Mouse (Mus musculus): Measurements from ENCODE around the gene Cdc25b.
"Not testable (repeated sequence)": the region's sequence is repeated elsewhere in the genome, so short reads cannot be mapped to it uniquely, and the experiment has no call there.

Cdc25b gene

DNA sequence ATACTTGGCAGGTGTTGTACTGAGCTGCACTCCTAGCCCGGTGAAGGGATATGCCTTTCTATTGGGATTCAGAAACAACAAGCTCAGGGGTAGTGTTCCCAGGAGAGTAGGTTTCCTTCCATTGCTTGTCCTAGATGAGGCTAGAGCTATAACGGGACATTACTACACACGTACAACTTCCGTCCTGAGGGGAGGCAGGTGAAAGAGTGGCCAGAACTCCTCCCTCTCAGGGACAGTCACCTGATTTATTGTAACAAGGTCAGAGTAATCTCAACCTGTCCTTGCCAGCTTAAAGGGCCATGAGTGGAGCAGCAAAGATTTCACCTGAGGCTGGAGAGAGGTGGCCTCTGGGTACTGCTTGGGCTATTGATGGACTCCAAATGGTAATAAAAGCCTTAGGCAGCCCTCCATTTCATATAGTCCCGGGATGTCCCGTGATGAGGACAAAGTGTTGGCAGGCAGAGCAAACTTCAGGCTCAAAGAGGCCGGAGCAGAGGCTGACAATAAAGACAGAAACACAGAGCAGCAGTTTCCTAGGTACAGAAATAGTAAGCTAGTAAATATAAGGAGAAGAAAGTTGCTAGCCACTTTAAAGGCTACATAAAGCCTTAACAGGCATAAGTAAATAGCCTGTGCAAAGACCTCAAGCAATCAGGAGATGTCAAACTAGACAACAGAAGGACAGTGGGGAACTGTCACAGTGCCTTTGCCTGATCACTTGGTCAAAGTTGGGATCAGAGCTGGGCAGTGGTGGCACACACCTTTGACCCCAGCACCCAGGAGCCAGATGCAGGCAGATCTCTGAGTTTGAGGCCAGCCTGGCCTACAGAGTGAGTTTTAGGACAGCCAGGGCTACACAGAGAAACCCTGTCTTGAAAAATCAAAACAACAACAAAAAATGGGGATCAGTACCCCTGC lies 29.5 kb downstream of the Cdc25b start:
- H3K36me3 ChIP-seq (ENCODE audit: control insufficient read depth, insufficient read depth, low read length, poor library complexity, severe bottlenecking): peaks cover 1% of the 10 kb centered on the region; the same call in 1 of the 2 replicates
- H3K27me3 ChIP-seq (ENCODE audit: control insufficient read depth, insufficient read depth, low read length, poor library complexity, severe bottlenecking): no peaks in the 10 kb centered on the region
- no peak for DNase-seq (ENCODE audit: low read depth, low spot score)

DNA sequence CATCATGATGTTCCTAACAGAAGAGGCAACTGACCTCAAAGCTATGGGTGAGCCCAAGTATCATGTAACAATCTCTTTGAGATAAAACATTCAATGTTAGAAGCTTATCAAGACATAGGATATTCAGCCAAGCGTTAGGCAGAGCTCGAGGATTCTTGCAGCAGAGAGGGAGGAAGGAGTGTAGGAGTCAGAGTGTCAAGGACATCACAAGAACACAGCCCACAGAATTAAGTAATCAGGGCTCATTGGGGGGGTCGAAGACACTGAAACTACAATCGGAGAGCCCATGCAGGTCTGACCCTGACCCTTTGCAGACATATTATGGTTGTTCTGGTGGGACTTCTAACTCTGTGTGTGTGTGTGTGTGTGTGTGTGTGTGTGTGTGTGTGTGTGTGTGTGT lies 33.3 kb downstream of the Cdc25b start:
- H3K36me3 ChIP-seq (ENCODE audit: control insufficient read depth, insufficient read depth, low read length, poor library complexity, severe bottlenecking): no peaks in the 10 kb centered on the region
- no peaks in the 10 kb centered on the region for H3K27me3 ChIP-seq (ENCODE audit: control insufficient read depth, insufficient read depth, low read length, poor library complexity, severe bottlenecking)
- DNase-seq (ENCODE audit: low read depth, low spot score): no peak

DNA sequence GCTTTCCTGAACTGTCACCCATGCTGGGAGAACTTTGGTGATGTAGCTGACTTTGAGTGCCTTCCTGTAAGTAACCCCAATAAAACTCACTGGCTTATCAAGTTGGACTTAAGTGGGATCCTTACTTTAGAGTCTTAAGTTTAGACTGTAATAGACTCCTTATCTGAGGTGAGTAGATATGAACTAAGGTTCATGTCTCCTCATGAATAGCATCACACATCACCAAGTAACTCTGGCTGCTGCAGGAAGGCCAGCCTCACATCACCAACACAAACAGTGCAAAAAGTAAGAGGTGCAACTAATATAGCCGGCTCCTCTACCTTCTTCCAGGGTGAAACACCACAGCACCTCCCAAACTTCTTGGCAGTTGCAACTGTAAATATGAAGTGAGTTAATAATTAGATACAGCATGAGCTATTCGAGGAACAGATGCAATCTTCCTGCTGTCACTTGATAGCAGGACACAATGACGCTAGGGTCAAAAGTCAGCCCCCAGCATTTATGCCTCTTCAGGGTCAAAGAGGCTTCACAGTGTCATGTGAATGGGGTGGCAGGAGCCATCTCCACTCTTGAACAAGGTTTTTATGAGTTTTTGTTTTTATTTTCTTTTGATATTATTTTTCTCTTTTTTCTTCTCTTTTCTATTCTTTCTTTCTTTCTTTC lies 35.2 kb downstream of the Cdc25b start:
- Histone ChIP-seq H3K36me3 (ENCODE audit: control insufficient read depth, insufficient read depth, low read length, poor library complexity, severe bottlenecking) (no peaks in the 10 kb centered on the region), H3K27me3 (ENCODE audit: control insufficient read depth, insufficient read depth, low read length, poor library complexity, severe bottlenecking) (no peaks in the 10 kb centered on the region)
- DNase-seq (ENCODE audit: low read depth, low spot score): no peak

DNA sequence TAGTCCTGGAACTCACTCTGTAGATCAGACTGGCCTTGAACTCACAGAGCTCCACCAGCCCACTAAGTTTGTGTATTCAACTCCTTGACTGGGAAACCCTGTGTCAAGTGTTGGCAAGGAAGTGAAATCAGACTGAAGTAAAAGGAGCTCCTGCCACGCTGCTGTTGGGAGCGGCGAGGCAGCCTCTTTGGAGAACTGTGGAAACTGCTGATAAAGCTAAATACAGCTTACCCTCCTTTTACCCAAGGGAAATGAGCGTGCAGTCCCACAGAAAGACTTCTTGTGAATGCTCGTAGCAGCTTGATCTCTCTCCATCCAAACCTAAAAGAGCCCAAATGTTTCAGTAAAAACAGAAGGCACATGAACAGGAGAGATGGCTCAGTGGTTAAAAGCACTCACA lies 35.8 kb downstream of the Cdc25b start:
- Histone ChIP-seq H3K36me3 (ENCODE audit: control insufficient read depth, insufficient read depth, low read length, poor library complexity, severe bottlenecking) (no peaks in the 10 kb centered on the region), H3K27me3 (ENCODE audit: control insufficient read depth, insufficient read depth, low read length, poor library complexity, severe bottlenecking) (no peaks in the 10 kb centered on the region)
- DNase-seq (ENCODE audit: low read depth, low spot score): no peak

DNA sequence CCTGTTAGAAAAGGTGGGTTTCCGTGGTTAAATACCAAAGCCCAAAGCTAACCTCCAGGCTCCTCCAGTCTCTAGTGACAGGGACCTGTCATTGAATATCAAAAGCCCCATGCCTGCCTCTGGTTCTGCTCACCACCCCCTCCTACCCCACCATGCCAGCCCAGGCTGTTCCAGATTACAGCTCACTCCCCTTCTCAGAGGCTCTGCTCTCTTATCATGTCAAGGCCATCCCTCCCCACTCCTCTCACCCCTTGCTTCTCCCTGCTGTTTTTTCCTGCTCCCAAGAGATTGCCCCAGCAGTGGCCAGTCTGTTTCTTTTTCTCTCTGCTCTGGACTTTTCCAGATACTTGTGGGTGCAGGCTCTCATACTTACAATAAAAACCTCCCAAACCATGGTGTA lies 36.8 kb downstream of the Cdc25b start:
- no peak for DNase-seq (ENCODE audit: low read depth, low spot score)

DNA sequence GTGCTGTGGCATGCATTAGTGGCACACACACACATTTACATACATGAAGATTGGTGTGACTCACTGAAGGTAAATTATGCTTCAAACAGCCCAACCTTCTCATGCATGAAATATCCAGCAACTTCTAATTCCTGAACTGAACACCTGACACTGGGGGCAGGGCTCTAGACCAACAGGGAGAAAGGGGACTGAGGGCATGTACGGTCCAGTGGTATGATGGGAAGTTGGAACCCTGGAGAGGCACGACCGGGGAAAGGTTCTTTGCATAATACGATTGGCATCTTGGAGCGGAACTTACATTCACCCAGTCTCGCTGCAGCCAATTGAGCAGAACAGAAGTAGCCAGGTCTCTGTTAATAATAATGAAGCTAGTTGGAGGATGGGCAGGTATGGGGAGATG lies 38.4 kb downstream of the Cdc25b start:
- DNase-seq (ENCODE audit: low read depth, low spot score): no peak
- H3K36me3 ChIP-seq (ENCODE audit: control insufficient read depth, insufficient read depth, low read length, poor library complexity, severe bottlenecking): no peaks in the 10 kb centered on the region
- no peaks in the 10 kb centered on the region for H3K27me3 ChIP-seq (ENCODE audit: control insufficient read depth, insufficient read depth, low read length, poor library complexity, severe bottlenecking)

More for the DNA sequence above, 36.8 kb downstream of the Cdc25b start:
- Histone ChIP-seq H3K27me3 (ENCODE audit: control insufficient read depth, insufficient read depth, low read length, poor library complexity, severe bottlenecking) (no peaks in the 10 kb centered on the region), H3K36me3 (ENCODE audit: control insufficient read depth, insufficient read depth, low read length, poor library complexity, severe bottlenecking) (no peaks in the 10 kb centered on the region)

DNA sequence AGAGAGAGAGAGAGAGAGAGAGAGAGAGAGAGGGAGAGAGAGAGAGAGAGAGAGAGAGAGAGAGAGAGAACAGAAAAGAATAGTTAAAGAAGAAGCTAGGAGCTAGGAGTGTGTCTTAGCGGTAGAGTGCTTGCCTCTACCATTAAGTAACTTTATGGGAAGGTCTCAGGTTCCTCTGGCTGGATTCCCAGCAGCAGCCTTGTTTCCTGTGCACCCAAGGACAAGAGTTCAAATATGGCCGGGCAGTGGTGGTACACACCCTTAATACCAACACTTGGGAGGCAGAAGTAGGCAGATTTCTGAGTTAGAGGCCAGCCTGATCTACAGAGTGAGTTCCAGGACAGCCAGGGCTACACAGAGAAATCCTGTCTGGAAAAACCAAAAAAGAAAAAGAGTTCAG lies 39.9 kb downstream of the Cdc25b start:
- H3K27me3 ChIP-seq (ENCODE audit: control insufficient read depth, insufficient read depth, low read length, poor library complexity, severe bottlenecking); DNase-seq (ENCODE audit: low read depth, low spot score); H3K36me3 ChIP-seq (ENCODE audit: control insufficient read depth, insufficient read depth, low read length, poor library complexity, severe bottlenecking): not testable (repeated sequence)

DNA sequence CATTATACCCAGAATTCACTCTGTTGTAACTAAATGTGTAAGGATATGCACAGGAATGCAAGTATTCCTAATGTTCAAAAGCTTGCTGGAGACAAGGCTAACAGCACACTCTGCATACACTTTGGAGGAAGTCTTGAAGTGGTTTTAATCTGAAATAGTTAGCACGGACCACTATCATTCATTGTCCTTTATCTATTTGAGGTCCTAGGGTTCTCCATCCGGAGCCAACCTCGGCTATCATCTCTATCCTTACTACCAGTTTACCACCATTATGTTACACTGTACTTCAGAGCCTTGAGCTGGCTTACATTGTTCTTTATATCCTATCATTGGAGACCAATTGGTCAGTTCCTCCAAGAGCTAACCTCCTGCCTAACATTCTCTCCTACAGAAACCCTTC lies 40.5 kb downstream of the Cdc25b start:
- no peak for DNase-seq (ENCODE audit: low read depth, low spot score)
- Histone ChIP-seq H3K27me3 (ENCODE audit: control insufficient read depth, insufficient read depth, low read length, poor library complexity, severe bottlenecking) (no peaks in the 10 kb centered on the region), H3K36me3 (ENCODE audit: control insufficient read depth, insufficient read depth, low read length, poor library complexity, severe bottlenecking) (no peaks in the 10 kb centered on the region)

DNA sequence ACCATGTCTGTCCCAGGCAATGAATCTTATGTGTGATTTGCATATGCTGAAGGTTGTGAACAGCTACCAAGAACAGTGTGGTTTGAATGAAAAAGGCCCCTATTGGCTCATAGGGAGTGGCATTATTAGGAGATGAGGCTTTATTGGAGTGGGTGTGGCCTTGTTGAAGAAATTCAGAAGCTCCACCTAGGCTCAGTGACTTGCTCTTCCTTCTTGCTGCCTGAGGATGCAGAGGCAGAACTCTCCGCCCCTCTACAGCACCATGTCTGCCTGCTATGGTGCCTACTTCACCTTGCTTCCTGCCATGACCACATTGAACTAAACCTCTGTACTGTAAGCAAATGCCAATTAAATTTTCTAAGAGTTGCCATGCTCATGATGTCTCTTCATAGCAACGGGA lies 45.8 kb downstream of the Cdc25b start:
- DNase-seq (ENCODE audit: low read depth, low spot score): peak; percentile 64

DNA sequence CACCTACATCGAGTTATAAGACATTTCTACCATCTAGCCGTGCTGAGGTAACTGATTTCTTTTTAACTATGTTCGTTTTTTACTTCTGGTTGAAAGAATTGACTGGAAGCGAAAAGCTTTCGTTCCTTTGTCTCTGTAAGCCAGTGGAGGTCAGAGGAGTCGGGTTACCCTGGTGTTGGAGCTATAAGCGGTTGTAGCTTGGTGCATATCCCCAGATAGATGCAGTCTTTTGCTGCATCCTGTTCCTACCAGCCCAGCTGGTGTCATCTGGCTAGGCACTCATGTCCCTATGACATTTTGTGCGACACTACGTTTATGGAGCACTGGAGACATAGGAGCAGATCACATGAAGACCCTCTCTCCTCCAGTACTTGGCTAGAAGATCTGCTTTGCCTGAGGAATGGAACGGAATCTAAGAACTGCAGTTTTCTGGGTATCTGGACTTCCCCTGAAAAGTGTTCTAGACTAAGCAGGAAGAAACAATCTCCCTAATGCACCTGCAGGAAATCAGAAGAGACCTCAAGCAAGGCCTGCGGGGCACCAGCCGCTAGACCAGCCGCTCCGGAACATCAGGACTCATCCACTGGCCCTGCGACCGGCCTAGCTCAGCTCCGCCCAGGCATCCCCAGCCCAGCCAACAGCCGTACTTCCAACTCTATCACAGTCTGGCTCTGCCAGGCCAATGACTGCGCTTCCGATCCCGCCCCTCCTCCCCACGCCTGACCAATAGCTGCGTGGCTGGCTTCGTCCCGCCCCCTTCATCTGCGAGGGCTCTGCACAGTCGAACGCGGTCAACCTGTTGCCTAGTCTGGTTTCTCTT lies 46.8 kb downstream of the Cdc25b start, which contains the start of gene Mavs:
Gene Mavs (plus strand): TSS at position 757 of the 820 bp plus-strand sequence.
- peak; percentile 95 for DNase-seq (ENCODE audit: low read depth, low spot score)
- H3K27me3 ChIP-seq (ENCODE audit: control insufficient read depth, insufficient read depth, low read length, poor library complexity, severe bottlenecking): no peaks in the 10 kb centered on the region
- H3K36me3 ChIP-seq (ENCODE audit: control insufficient read depth, insufficient read depth, low read length, poor library complexity, severe bottlenecking): no peaks in the 10 kb centered on the region

More for the DNA sequence above, 45.8 kb downstream of the Cdc25b start:
- H3K27me3 ChIP-seq (ENCODE audit: control insufficient read depth, insufficient read depth, low read length, poor library complexity, severe bottlenecking): no peaks in the 10 kb centered on the region
- H3K36me3 ChIP-seq (ENCODE audit: control insufficient read depth, insufficient read depth, low read length, poor library complexity, severe bottlenecking): no peaks in the 10 kb centered on the region

DNA sequence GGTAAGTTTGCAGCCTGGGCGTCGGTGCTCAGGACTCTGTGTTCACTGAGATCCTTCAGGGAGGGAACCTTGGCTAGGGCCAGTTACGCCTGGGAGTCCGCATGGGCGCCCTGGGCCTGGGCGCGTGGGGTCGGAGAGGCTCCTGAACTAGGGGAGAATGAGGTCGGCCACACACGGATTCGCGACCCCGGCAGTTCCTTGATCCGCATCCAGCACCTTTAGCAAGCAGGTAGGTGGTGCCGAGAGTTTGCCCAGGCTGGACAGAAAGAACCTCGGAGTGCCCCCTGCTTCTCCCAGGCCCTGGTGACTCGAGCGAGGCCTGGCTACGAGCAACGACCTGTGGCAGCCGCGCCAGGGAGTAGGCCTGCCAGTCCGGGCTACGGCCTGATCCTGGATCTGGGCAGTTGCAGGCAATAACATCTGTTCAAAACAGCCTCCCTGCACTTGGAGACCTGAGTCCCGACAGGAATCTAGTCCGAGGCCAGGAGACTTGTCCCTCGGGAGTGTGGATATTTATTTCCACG lies 47.4 kb downstream of the Cdc25b start:
- H3K27me3 ChIP-seq (ENCODE audit: control insufficient read depth, insufficient read depth, low read length, poor library complexity, severe bottlenecking): no peaks in the 10 kb centered on the region
- DNase-seq (ENCODE audit: low read depth, low spot score): peak; percentile 9
- H3K36me3 ChIP-seq (ENCODE audit: control insufficient read depth, insufficient read depth, low read length, poor library complexity, severe bottlenecking): peaks cover 2% of the 10 kb centered on the region; the same call in 1 of the 2 replicates

DNA sequence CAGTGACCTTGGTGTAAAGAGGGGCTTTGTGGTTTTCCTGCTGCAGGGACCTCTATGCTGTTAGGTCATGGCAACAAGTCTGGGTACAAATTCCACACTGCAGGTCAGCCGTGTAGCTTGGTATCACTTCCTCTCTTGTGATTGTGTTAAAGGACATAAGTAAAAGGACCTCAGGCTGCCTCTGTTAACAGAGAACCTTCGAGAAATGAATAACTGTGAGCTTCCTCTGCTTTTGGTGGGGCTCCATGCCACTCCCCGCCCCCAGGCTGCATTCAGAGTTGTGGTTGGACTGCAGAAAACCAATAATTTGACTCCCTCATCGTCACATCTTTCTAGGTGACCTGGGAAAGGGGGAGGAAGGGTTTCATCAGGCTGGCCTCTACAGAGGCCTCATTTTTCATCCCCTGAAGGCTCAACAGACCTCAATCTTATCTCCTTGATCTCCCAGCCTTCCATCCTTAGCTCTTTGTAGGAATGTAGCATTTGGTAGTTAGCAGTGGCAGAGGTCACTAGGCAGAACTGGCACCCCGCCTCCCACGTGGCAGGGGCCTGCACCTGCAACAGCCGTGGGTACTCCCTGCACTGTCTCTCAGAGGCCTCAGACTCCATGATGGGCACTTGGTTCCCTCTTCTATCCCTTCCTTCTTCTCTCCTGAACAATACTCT lies 48.4 kb downstream of the Cdc25b start:
- Histone ChIP-seq H3K36me3 (ENCODE audit: control insufficient read depth, insufficient read depth, low read length, poor library complexity, severe bottlenecking) (peaks cover 2% of the 10 kb centered on the region; the same call in 1 of the 2 replicates), H3K27me3 (ENCODE audit: control insufficient read depth, insufficient read depth, low read length, poor library complexity, severe bottlenecking) (no peaks in the 10 kb centered on the region)
- DNase-seq (ENCODE audit: low read depth, low spot score): peak; percentile 78

DNA sequence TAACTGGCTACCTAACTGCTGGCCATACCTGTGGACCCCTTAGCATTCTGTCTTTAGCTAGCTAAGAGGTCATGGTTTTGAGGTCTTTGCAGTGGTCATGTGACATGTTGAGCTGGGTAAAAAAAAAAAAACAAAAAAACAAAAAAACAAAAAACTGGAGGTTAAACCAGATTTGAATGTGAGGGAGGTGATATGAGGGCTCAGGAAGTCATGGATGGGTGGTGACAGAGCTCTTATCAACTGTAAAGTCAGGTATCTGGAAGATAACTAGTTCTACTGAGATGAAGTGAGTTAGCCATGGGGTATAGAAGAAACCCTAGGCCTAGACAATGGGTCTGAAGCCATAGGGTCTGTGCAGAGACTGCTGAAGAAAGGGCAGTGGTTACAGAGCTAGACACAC lies 55.4 kb downstream of the Cdc25b start:
- no peak for DNase-seq (ENCODE audit: low read depth, low spot score)
- peaks cover 24% of the 10 kb centered on the region for H3K36me3 ChIP-seq (ENCODE audit: control insufficient read depth, insufficient read depth, low read length, poor library complexity, severe bottlenecking)
- H3K27me3 ChIP-seq (ENCODE audit: control insufficient read depth, insufficient read depth, low read length, poor library complexity, severe bottlenecking): no peaks in the 10 kb centered on the region

DNA sequence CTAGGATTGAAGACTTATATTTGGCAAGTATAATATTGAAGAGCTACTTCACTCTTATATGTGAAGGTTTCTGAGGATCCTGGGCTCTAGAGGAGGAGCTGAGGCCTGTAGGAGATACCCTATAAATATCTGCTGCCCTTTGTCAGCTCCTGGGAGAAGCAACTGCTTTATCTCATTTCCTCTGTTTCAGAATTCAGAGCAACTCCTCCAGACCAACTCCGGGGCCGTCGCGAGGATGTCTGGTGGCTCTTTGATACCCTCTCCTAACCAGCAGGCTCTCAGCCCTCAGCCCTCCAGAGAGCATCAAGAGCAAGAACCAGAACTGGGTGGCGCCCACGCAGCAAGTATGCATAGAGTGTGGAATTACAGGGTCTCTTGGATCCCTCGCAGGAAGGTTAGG lies 56.2 kb downstream of the Cdc25b start:
- Histone ChIP-seq H3K27me3 (ENCODE audit: control insufficient read depth, insufficient read depth, low read length, poor library complexity, severe bottlenecking) (no peaks in the 10 kb centered on the region), H3K36me3 (ENCODE audit: control insufficient read depth, insufficient read depth, low read length, poor library complexity, severe bottlenecking) (peaks cover 24% of the 10 kb centered on the region)
- DNase-seq (ENCODE audit: low read depth, low spot score): no peak

All from splenic B cell, adult 2 months (primary cell).